Mouse (Mus musculus) cortical plate, adult 2 months (tissue): Measurements from ENCODE around the gene Inha. TPM values are rescaled to one million over a fixed set of nuclear protein-coding genes. Genes with fewer than 3 reads are reported as not detected.

ENCODE experiments used
- H3K27ac ChIP-seq: fragments of 200-500 bp; 2 replicates; pipeline ENCODE4 v1.5.1; 2012; ENCODE audit warnings: low read length, control low read depth, inconsistent platforms; ENCODE audit not compliant: insufficient read depth
- H3K4me1 ChIP-seq: fragments of 200-500 bp; 2 replicates; pipeline ENCODE4 v1.6.1; 2011; ENCODE audit warnings: low read length; ENCODE audit not compliant: control insufficient read depth, insufficient read depth
- H3K4me3 ChIP-seq: fragments of 200-500 bp; 2 replicates; pipeline ENCODE4 v1.5.1; 2011; ENCODE audit warnings: mild to moderate bottlenecking, low read length, control low read depth; ENCODE audit not compliant: insufficient read depth
- CTCF ChIP-seq: fragments of 200-500 bp; IDR thresholded peaks from 2 replicates; pipeline ENCODE4 v1.5.1; 2011; ENCODE audit warnings: mild to moderate bottlenecking, control low read depth, low read length; ENCODE audit not compliant: insufficient read depth; ENCODE audit errors: extremely low read depth
- POLR2A ChIP-seq: fragments of 200-500 bp; IDR thresholded peaks from 2 replicates; pipeline ENCODE4 v1.6.1; 2011; ENCODE audit warnings: mild to moderate bottlenecking, low read length, control low read depth; ENCODE audit not compliant: insufficient read depth; ENCODE audit errors: extremely low read depth
- polyA plus RNA-seq: library from polyadenylated mRNA; depleted of rRNA; stranded (reverse); fragments of >200 nt; gene quantifications from 2 replicates; pipeline ENCODE4 v1.2.3, GENCODE M21; 2012

Inha gene
- polyA plus RNA-seq, 1 experiment: 90.3 TPM

DNA sequence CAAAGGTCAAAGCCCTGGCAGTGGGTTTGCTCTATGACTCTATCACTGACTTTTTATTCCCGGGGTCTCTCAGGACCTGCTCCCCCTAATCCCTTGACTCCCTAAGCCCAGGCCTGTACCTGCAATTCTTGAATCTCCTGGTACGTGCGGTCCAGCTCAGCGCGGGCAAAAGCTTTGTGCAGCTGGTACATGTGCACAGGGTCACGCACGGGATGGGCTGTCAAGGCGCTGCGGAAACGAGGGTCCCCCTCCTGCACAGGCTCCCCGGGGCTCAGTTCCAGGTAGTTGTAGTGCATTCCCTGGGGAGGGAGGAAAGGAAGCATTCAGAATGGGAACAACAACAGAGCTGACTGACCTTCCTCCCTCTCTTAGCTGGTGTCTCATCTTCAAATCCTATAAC is 30.4 kb upstream of the Inha start:
- Histone ChIP-seq H3K4me1 (no peaks in the 10 kb centered on the region), H3K4me3 (no peak overlapping the region), H3K27ac (no peak overlapping the region)
- no peak for TF ChIP-seq CTCF
- TF ChIP-seq POLR2A: no peak

- Histone ChIP-seq H3K4me3 (peak overlapping the region; percentile 98; the same call in 1 of the 2 replicates), H3K27ac (no peak overlapping the region), H3K4me1 (no peaks in the 10 kb centered on the region)
- TF ChIP-seq CTCF (peak; percentile 47), POLR2A (no peak)
Measured at GRCm38 (mm10) chr1:75477264-75477965, 29.5 kb upstream of the Inha start.

GRCm38 (mm10) chr1:75477966-75478290 is 28.9 kb upstream of the Inha start:
- Histone ChIP-seq H3K27ac (no peak overlapping the region), H3K4me3 (peak overlapping the region; percentile 98; the same call in 1 of the 2 replicates), H3K4me1 (no peaks in the 10 kb centered on the region)
- no peak for TF ChIP-seq CTCF
- TF ChIP-seq POLR2A: no peak

DNA sequence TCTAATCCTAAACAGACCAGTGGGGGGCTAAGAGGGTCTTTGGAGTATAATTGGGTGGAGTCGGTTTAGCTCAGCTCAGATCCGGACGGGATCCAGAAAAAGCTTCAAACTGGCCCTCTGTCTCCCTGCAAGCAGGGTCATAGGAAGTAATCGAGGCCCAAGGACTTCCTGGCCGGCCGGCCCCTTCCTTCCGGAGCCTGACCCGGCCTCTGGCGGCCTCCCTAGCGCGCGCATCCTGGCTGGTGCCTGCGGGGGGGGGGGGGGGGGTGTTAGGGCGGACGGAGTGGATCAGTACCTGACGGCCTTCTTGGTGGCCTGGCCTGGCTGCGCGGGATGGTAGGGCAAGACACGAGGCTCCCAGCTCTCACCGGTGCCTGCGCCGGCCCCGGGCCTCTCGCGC is 28.4 kb upstream of the Inha start:
- peak overlapping the region; percentile 98 for H3K4me3 ChIP-seq
- H3K4me1 ChIP-seq: no peaks in the 10 kb centered on the region
- H3K27ac ChIP-seq: peak overlapping the region; percentile 96
- TF ChIP-seq CTCF (no peak), POLR2A (no peak)

- peak within 1 kb of the TSS; percentile 96 for H3K27ac ChIP-seq
- peak within 1 kb of the TSS; percentile 98 for H3K4me3 ChIP-seq
- TF ChIP-seq POLR2A: peak; percentile 70
- TF ChIP-seq CTCF: no peak
- H3K4me1 ChIP-seq: no peaks in the 10 kb centered on the region
Measured at GRCm38 (mm10) chr1:75478916-75479634, 27.8 kb upstream of the Inha start, which contains the start of the genes Chpf and Tmem198. TSS of gene Chpf (minus strand) at chr1:75479307. TSS of gene Tmem198 (plus strand) at chr1:75479532.

DNA sequence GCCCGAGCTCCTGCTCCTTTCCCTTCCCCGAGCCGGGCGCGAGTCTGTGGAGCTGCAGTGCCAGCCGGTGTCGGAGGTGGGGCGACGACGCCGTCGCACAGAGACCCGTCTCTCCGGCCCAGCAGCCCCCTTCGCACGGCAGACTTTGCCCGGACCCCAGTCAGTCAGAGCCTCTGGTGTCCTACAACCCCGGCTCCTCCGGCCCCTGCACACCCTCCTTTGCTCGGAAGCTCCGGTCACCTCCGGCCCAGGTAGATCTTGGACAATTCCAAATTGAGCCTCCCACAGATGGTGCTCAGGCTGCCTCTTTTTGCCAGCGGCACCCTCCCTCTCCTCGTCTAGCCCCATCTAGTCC is 27.3 kb upstream of the Inha start:
- H3K4me1 ChIP-seq: no peaks in the 10 kb centered on the region
- TF ChIP-seq CTCF: no peak
- no peak for TF ChIP-seq POLR2A
- peak overlapping the region; percentile 96 for H3K27ac ChIP-seq
- peak overlapping the region; percentile 98 for H3K4me3 ChIP-seq

- Histone ChIP-seq H3K4me1 (no peaks in the 10 kb centered on the region), H3K4me3 (peak overlapping the region; percentile 98), H3K27ac (peak overlapping the region; percentile 96)
- TF ChIP-seq POLR2A (no peak), CTCF (no peak)
Measured at GRCm38 (mm10) chr1:75480036-75480435, 26.8 kb upstream of the Inha start.

GRCm38 (mm10) chr1:75480735-75481134 is 26.1 kb upstream of the Inha start:
- Histone ChIP-seq H3K4me1 (no peaks in the 10 kb centered on the region), H3K4me3 (peak overlapping the region; percentile 98), H3K27ac (no peak overlapping the region)
- TF ChIP-seq CTCF (no peak), POLR2A (no peak)

- no peak overlapping the region for H3K27ac ChIP-seq
- H3K4me3 ChIP-seq: peak overlapping the region; percentile 34
- TF ChIP-seq POLR2A: no peak
- TF ChIP-seq CTCF: no peak
- peaks cover 3% of the 10 kb centered on the region; the same call in 1 of the 2 replicates for H3K4me1 ChIP-seq
Measured at GRCm38 (mm10) chr1:75486561-75486960, 20.3 kb upstream of the Inha start.

DNA sequence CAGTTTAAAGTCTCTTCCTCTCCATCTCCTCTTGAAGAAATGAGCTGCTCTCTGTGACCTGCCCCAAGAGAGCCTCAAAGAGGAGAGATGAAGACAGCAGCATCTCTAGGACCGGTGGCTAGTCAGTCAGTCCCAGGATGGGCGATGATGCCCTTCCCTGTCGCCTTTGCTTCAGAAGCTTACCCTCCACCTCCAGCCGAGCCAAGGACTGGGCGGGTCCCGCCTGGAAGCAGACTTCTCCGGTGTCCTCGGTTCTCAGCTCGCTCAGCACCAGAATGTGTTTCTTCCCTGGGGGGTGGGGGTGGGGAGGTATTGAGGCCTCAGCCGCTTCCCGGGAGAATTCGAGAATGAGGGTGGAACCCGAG is 19.9 kb upstream of the Inha start:
- Histone ChIP-seq H3K4me3 (peak overlapping the region; percentile 34), H3K27ac (no peak overlapping the region), H3K4me1 (peaks cover 3% of the 10 kb centered on the region; the same call in 1 of the 2 replicates)
- TF ChIP-seq CTCF (no peak), POLR2A (no peak)
